Mouse (Mus musculus) hindbrain, embryonic 12.5 days (tissue): ENCODE data around the gene Alox15. TPM values are rescaled to one million over a fixed set of nuclear protein-coding genes. Genes with fewer than 3 reads are reported as not detected.

Source experiments
- ATAC-seq: fragments of 200-750 bp; cut with Nextera tagmentation; 2 replicates; pipeline ENCODE4 v1.8.0; 2017; ENCODE audit warnings: moderate TSS enrichment; ENCODE audit not compliant: low FRiP score
- H3K27ac ChIP-seq: fragments of 300-500 bp; sonication (generic); 2 replicates; pipeline ENCODE4 v1.5.1; 2016; ENCODE audit warnings: mild to moderate bottlenecking
- H3K27me3 ChIP-seq: fragments of 300-500 bp; sonication (generic); 2 replicates; pipeline ENCODE4 v1.6.1; 2016; ENCODE audit warnings: mild to moderate bottlenecking
- H3K36me3 ChIP-seq: fragments of 300-500 bp; sonication (generic); 2 replicates; pipeline ENCODE4 v1.6.1; 2016; ENCODE audit warnings: mild to moderate bottlenecking
- H3K4me1 ChIP-seq: fragments of 300-500 bp; sonication (generic); 2 replicates; pipeline ENCODE4 v1.6.1; 2016
- H3K4me2 ChIP-seq: fragments of 300-500 bp; sonication (generic); replicated peaks from 2 replicates; pipeline ENCODE4 v1.6.1; 2016; ENCODE audit warnings: mild to moderate bottlenecking
- H3K4me3 ChIP-seq: fragments of 300-500 bp; sonication (generic); 2 replicates; pipeline ENCODE4 v1.5.1; 2016; ENCODE audit warnings: mild to moderate bottlenecking
- H3K9ac ChIP-seq: fragments of 300-500 bp; sonication (generic); 2 replicates; pipeline ENCODE4 v1.6.1; 2016; ENCODE audit warnings: mild to moderate bottlenecking, moderate library complexity
- H3K9me3 ChIP-seq: fragments of 300-500 bp; sonication (generic); replicated peaks from 2 replicates; pipeline ENCODE4 v1.6.1; 2016; ENCODE audit warnings: mild to moderate bottlenecking
- WGBS: fragments of 180-500 bp; shearing (Covaris S2); methylation state at CpG from one replicate; pipeline ENCODE4 v1.1.7; 2016; 5-methylcytosine and 5-hydroxymethylcytosine counted together
- polyA plus RNA-seq: library from polyadenylated mRNA; unstranded; fragments of >200 nt; fragmentation: Nextera tagmentation; extraction: Ambion mirVana; gene quantifications from 2 replicates; pipeline ENCODE4 v1.2.1, GENCODE M21; 2016

Alox15 gene
- polyA plus RNA-seq, 1 experiment from 2014 or later: not detected

DNA sequence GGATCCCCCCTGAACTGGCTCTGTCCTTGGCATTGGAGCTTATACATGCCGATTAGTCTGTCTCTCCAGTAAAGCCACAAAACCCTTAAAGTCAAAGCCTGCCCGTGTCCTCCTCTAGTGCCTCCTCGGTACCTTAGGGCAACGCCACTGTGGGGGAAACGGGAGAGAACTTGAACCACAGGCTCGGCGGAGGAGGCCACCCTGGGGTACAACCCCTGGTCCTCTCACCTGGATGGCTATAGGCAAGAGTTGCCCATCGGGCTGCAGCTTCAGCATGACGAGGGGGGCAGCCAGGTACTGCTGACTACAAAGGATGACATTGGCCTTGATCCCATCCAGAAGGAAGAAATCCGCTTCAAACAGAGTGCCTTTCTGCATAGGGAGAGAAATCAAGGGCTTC is 4.0 kb downstream of the Alox15 start:
- no peak overlapping the region for H3K27ac ChIP-seq
- ATAC-seq: no peak
- H3K36me3 ChIP-seq: no peaks in the 10 kb centered on the region
- H3K9ac ChIP-seq: no peak overlapping the region
- no peak overlapping the region for H3K4me3 ChIP-seq
- peaks cover 11% of the 10 kb centered on the region for H3K4me1 ChIP-seq
- WGBS: 91% methylated on average over 10 of the region's 10 CpGs
- no peak overlapping the region for H3K4me2 ChIP-seq
- no peaks in the 10 kb centered on the region for H3K9me3 ChIP-seq
- peaks cover 43% of the 10 kb centered on the region for H3K27me3 ChIP-seq

GRCm38 (mm10) chr11:70345546-70345945 is 6.3 kb downstream of the Alox15 start:
- Histone ChIP-seq H3K27me3 (peaks cover 20% of the 10 kb centered on the region), H3K36me3 (no peaks in the 10 kb centered on the region), H3K9me3 (no peaks in the 10 kb centered on the region), H3K9ac (no peak overlapping the region), H3K27ac (no peak overlapping the region), H3K4me2 (no peak overlapping the region), H3K4me3 (no peak overlapping the region), H3K4me1 (no peaks in the 10 kb centered on the region)
- ATAC-seq: no peak
- WGBS: 93% methylated on average over 8 of the region's 8 CpGs

GRCm38 (mm10) chr11:70345061-70345460 is 6.8 kb downstream of the Alox15 start:
- peaks cover 15% of the 10 kb centered on the region for H3K27me3 ChIP-seq
- H3K4me3 ChIP-seq: no peak overlapping the region
- H3K27ac ChIP-seq: no peak overlapping the region
- no peaks in the 10 kb centered on the region for H3K36me3 ChIP-seq
- WGBS: 83% methylated on average over 10 of the region's 10 CpGs
- no peak for ATAC-seq
- no peaks in the 10 kb centered on the region for H3K9me3 ChIP-seq
- H3K4me2 ChIP-seq: no peak overlapping the region
- no peaks in the 10 kb centered on the region for H3K4me1 ChIP-seq
- no peak overlapping the region for H3K9ac ChIP-seq

- whole genome bisulfite sequencing: 27% methylated on average over 7 of the region's 7 CpGs
- H3K4me1 ChIP-seq: no peaks in the 10 kb centered on the region
- no peaks in the 10 kb centered on the region; the same call in 1 of the 2 replicates for H3K27me3 ChIP-seq
- H3K4me3 ChIP-seq: no peak overlapping the region
- H3K9me3 ChIP-seq: no peaks in the 10 kb centered on the region
- H3K27ac ChIP-seq: no peak overlapping the region
- no peak overlapping the region for H3K9ac ChIP-seq
- H3K4me2 ChIP-seq: no peak overlapping the region
- H3K36me3 ChIP-seq: no peaks in the 10 kb centered on the region
- ATAC-seq: no peak
These were observed 12.3 kb downstream of the Alox15 start for GRCm38 (mm10) chr11:70339481-70339880.

- Histone ChIP-seq H3K4me2 (no peak overlapping the region), H3K9ac (no peak overlapping the region), H3K27ac (no peak overlapping the region), H3K4me3 (no peak overlapping the region), H3K9me3 (no peaks in the 10 kb centered on the region), H3K36me3 (no peaks in the 10 kb centered on the region), H3K27me3 (no peaks in the 10 kb centered on the region), H3K4me1 (no peaks in the 10 kb centered on the region)
- ATAC-seq: no peak
- WGBS: 29% methylated on average over 4 of the region's 4 CpGs
These were observed 17.4 kb downstream of the Alox15 start for GRCm38 (mm10) chr11:70334477-70334876.

- Histone ChIP-seq H3K4me1 (peaks cover 4% of the 10 kb centered on the region; the same call in 1 of the 2 replicates), H3K4me3 (no peak overlapping the region), H3K9me3 (no peaks in the 10 kb centered on the region), H3K4me2 (no peak overlapping the region), H3K27ac (no peak overlapping the region), H3K9ac (no peak overlapping the region), H3K27me3 (peaks cover 40% of the 10 kb centered on the region), H3K36me3 (no peaks in the 10 kb centered on the region)
- no peak for ATAC-seq
- 85% methylated on average over 8 of the region's 8 CpGs for WGBS
These were observed 27.1 kb downstream of the Alox15 start for GRCm38 (mm10) chr11:70324726-70325125.

- H3K4me3 ChIP-seq: peak within 1 kb of the TSS; percentile 13
- peaks cover 4% of the 10 kb centered on the region; the same call in 1 of the 2 replicates for H3K4me1 ChIP-seq
- no peaks in the 10 kb centered on the region for H3K36me3 ChIP-seq
- H3K4me2 ChIP-seq: peak within 1 kb of the TSS; percentile 29
- H3K27me3 ChIP-seq: peaks cover 58% of the 10 kb centered on the region
- H3K27ac ChIP-seq: no peak within 1 kb of the TSS
- no peaks in the 10 kb centered on the region for H3K9me3 ChIP-seq
- H3K9ac ChIP-seq: no peak within 1 kb of the TSS
- WGBS: 27% methylated on average over 7 of the region's 7 CpGs
- no peak for ATAC-seq
These were observed 29.3 kb downstream of the Alox15 start, which contains the start of gene Alox12e for GRCm38 (mm10) chr11:70322528-70322927. TSS of gene Alox12e (minus strand) at chr11:70322628.

- H3K9me3 ChIP-seq: no peaks in the 10 kb centered on the region
- peak overlapping the region; percentile 13 for H3K4me3 ChIP-seq
- 2% methylated on average over 15 of the region's 15 CpGs for WGBS
- H3K4me2 ChIP-seq: peak overlapping the region; percentile 29
- H3K27me3 ChIP-seq: peaks cover 58% of the 10 kb centered on the region
- ATAC-seq: no peak
- no peak overlapping the region for H3K9ac ChIP-seq
- H3K4me1 ChIP-seq: peaks cover 4% of the 10 kb centered on the region; the same call in 1 of the 2 replicates
- no peak overlapping the region for H3K27ac ChIP-seq
- H3K36me3 ChIP-seq: no peaks in the 10 kb centered on the region
These were observed 30.2 kb downstream of the Alox15 start for GRCm38 (mm10) chr11:70321664-70322063.

GRCm38 (mm10) chr11:70319614-70320013 is 32.2 kb downstream of the Alox15 start:
- no peak for ATAC-seq
- H3K27me3 ChIP-seq: peaks cover 58% of the 10 kb centered on the region

GRCm38 (mm10) chr11:70313833-70314232 is 38.0 kb downstream of the Alox15 start:
- no peak for ATAC-seq
- Histone ChIP-seq H3K4me2 (no peak overlapping the region), H3K9me3 (no peaks in the 10 kb centered on the region), H3K4me3 (no peak overlapping the region), H3K27me3 (peaks cover 9% of the 10 kb centered on the region), H3K9ac (no peak overlapping the region), H3K36me3 (no peaks in the 10 kb centered on the region), H3K27ac (no peak overlapping the region), H3K4me1 (no peaks in the 10 kb centered on the region)
- WGBS: 38% methylated on average over 7 of the region's 7 CpGs

More at GRCm38 (mm10) chr11:70319614-70320013, 32.2 kb downstream of the Alox15 start:
- no peak overlapping the region for H3K4me3 ChIP-seq
- H3K4me2 ChIP-seq: no peak overlapping the region
- peaks cover 4% of the 10 kb centered on the region; the same call in 1 of the 2 replicates for H3K4me1 ChIP-seq
- WGBS: 84% methylated on average over 12 of the region's 12 CpGs
- H3K36me3 ChIP-seq: no peaks in the 10 kb centered on the region
- no peak overlapping the region for H3K27ac ChIP-seq
- no peak overlapping the region for H3K9ac ChIP-seq
- H3K9me3 ChIP-seq: no peaks in the 10 kb centered on the region

GRCm38 (mm10) chr11:70309341-70309740 is 42.5 kb downstream of the Alox15 start:
- H3K27ac ChIP-seq: no peak overlapping the region
- WGBS: 29% methylated on average over 9 of the region's 9 CpGs
- no peaks in the 10 kb centered on the region for H3K4me1 ChIP-seq
- ATAC-seq: no peak
- no peak overlapping the region for H3K9ac ChIP-seq
- H3K4me2 ChIP-seq: no peak overlapping the region
- H3K36me3 ChIP-seq: no peaks in the 10 kb centered on the region
- H3K27me3 ChIP-seq: no peaks in the 10 kb centered on the region; the same call in 1 of the 2 replicates
- no peak overlapping the region for H3K4me3 ChIP-seq
- H3K9me3 ChIP-seq: no peaks in the 10 kb centered on the region

GRCm38 (mm10) chr11:70308296-70308695 is 43.5 kb downstream of the Alox15 start:
- no peak overlapping the region for H3K4me3 ChIP-seq

GRCm38 (mm10) chr11:70306159-70306558 is 45.7 kb downstream of the Alox15 start:
- no peaks in the 10 kb centered on the region for H3K27me3 ChIP-seq
- no peak overlapping the region for H3K4me2 ChIP-seq
- ATAC-seq: no peak
- no peaks in the 10 kb centered on the region for H3K36me3 ChIP-seq
- H3K9me3 ChIP-seq: no peaks in the 10 kb centered on the region
- WGBS: 59% methylated on average over 7 of the region's 7 CpGs
- H3K27ac ChIP-seq: no peak overlapping the region
- H3K9ac ChIP-seq: no peak overlapping the region
- no peak overlapping the region for H3K4me3 ChIP-seq
- no peaks in the 10 kb centered on the region for H3K4me1 ChIP-seq

More at GRCm38 (mm10) chr11:70308296-70308695, 43.5 kb downstream of the Alox15 start:
- Histone ChIP-seq H3K4me1 (no peaks in the 10 kb centered on the region), H3K27ac (no peak overlapping the region), H3K9ac (no peak overlapping the region), H3K9me3 (no peaks in the 10 kb centered on the region), H3K36me3 (no peaks in the 10 kb centered on the region), H3K4me2 (no peak overlapping the region), H3K27me3 (no peaks in the 10 kb centered on the region; the same call in 1 of the 2 replicates)
- WGBS: 92% methylated on average over 2 of the region's 2 CpGs
- ATAC-seq: no peak
